Mouse (Mus musculus) heart, postnatal 0 days (tissue): ENCODE results near the gene Paxx. TPM values are rescaled to one million over a fixed set of nuclear protein-coding genes. Genes with fewer than 3 reads are reported as not detected.

ENCODE experiments used
- ATAC-seq: fragments of 200-750 bp; cut with Nextera tagmentation; 2 replicates; pipeline ENCODE4 v1.8.0; 2017; ENCODE audit warnings: low read depth, moderate number of reproducible peaks, moderate library complexity; ENCODE audit not compliant: insufficient read depth
- DNase-seq: peaks from one replicate; pipeline ENCODE4 v3.0.0-alpha.2; 2016; ENCODE audit warnings: low spot score
- H3K27ac ChIP-seq: fragments of 300-500 bp; sonication (generic); 2 replicates; pipeline ENCODE4 v1.5.1; 2014; ENCODE audit warnings: low read depth, mild to moderate bottlenecking
- H3K27me3 ChIP-seq: fragments of 300-500 bp; sonication (generic); 2 replicates; pipeline ENCODE4 v1.6.1; 2014; ENCODE audit warnings: low read length, mixed read lengths; ENCODE audit not compliant: control insufficient read depth, insufficient read depth
- H3K36me3 ChIP-seq: fragments of 300-500 bp; sonication (generic); replicated peaks from 2 replicates; pipeline ENCODE4 v1.6.1; 2014; ENCODE audit warnings: low read length, mixed read lengths; ENCODE audit not compliant: control insufficient read depth, insufficient read depth
- H3K4me1 ChIP-seq: fragments of 300-500 bp; sonication (generic); 2 replicates; pipeline ENCODE4 v1.6.1; 2014; ENCODE audit warnings: antibody characterized with exemption; ENCODE audit not compliant: control insufficient read depth, insufficient read depth
- H3K4me2 ChIP-seq: fragments of 300-500 bp; sonication (generic); 2 replicates; pipeline ENCODE4 v1.6.1; 2014; ENCODE audit warnings: low read depth, mild to moderate bottlenecking, low read length, moderate library complexity
- H3K4me3 ChIP-seq: fragments of 300-500 bp; sonication (generic); 2 replicates; pipeline ENCODE4 v1.5.1; 2014; ENCODE audit warnings: low read depth, low read length
- H3K9ac ChIP-seq: fragments of 300-500 bp; sonication (generic); replicated peaks from 2 replicates; pipeline ENCODE4 v1.6.1; 2014; ENCODE audit warnings: low read depth, low read length, mixed read lengths
- H3K9me3 ChIP-seq: fragments of 300-500 bp; sonication (generic); replicated peaks from 2 replicates; pipeline ENCODE4 v1.6.1; 2016; ENCODE audit warnings: low read length; ENCODE audit not compliant: control insufficient read depth
- CTCF ChIP-seq: IDR thresholded peaks from 2 replicates; pipeline ENCODE4 v1.5.1; 2016; ENCODE audit warnings: antibody characterized with exemption, control low read depth, low read depth
- EP300 ChIP-seq: IDR thresholded peaks from 2 replicates; pipeline ENCODE4 v1.6.1; 2016; ENCODE audit warnings: antibody characterized with exemption, low read depth
- WGBS: fragments of 180-500 bp; shearing (Covaris S2); extraction: QIAGEN DNeasy Blood & Tissue Kit; methylation state at CpG from one replicate; pipeline ENCODE4 v1.1.7; 2014; 5-methylcytosine and 5-hydroxymethylcytosine counted together
- polyA plus RNA-seq: library from polyadenylated mRNA; unstranded; fragments of >200 nt; fragmentation: Nextera tagmentation; extraction: Ambion mirVana; gene quantifications from 2 replicates; pipeline ENCODE4 v1.2.1, GENCODE M21; 2015
- total RNA-seq: library from RNA; depleted of rRNA; stranded (reverse); fragments of >200 nt; gene quantifications from 2 replicates; pipeline ENCODE4 v1.2.3, GENCODE M21; 2014; ENCODE audit warnings: low replicate concordance

The Paxx gene
- total and polyA plus RNA-seq, 2 experiments from 2014 or later: 45.5 to 71.9 TPM

GRCm38 (mm10) chr2:25479551-25480311, 18.8 kb upstream of the Paxx start:
- Histone ChIP-seq H3K4me2 (no peak overlapping the region), H3K4me1 (no peaks in the 10 kb centered on the region; the same call in 1 of the 2 replicates), H3K9ac (no peak overlapping the region), H3K9me3 (no peaks in the 10 kb centered on the region), H3K27me3 (no peaks in the 10 kb centered on the region), H3K27ac (no peak overlapping the region), H3K36me3 (no peaks in the 10 kb centered on the region), H3K4me3 (no peak overlapping the region)
- no peak for DNase-seq
- 67% methylated on average over 10 of the region's 10 CpGs for WGBS
- no peak for ATAC-seq
- TF ChIP-seq EP300 (no peak), CTCF (no peak)

- Histone ChIP-seq H3K4me3 (no peak overlapping the region), H3K36me3 (no peaks in the 10 kb centered on the region), H3K27ac (no peak overlapping the region), H3K4me2 (no peak overlapping the region), H3K4me1 (no peaks in the 10 kb centered on the region; the same call in 1 of the 2 replicates), H3K9me3 (no peaks in the 10 kb centered on the region), H3K9ac (no peak overlapping the region), H3K27me3 (no peaks in the 10 kb centered on the region)
- WGBS: 73% methylated on average over 3 of the region's 3 CpGs
- ATAC-seq: peak; percentile 63
- no peak for DNase-seq
- TF ChIP-seq CTCF: no peak
- no peak for TF ChIP-seq EP300
Measured at GRCm38 (mm10) chr2:25477967-25478675, 17.2 kb upstream of the Paxx start.

DNA sequence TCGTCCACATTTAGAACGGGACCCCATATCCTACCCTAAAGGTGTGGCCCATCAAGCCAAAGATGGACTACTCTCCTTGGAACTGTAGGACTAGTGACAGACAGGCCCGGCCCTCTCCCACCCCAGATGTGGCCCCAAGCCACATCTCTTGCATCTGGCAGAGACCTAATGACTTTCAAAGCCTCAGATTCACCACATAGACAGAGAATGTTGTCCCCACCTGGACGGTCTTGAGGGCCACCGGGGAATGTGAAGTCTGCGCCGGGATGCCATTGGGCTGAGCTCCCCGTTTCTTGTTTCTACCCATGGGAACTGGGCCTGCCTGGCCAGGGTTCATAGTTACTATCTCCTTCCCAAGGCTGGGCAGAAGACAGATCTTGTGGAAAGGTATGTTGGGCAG, 16.6 kb upstream of the Paxx start:
- no peak overlapping the region for H3K4me3 ChIP-seq
- no peak for DNase-seq
- 82% methylated on average over 8 of the region's 8 CpGs for WGBS
- H3K9ac ChIP-seq: no peak overlapping the region
- no peak for ATAC-seq
- H3K36me3 ChIP-seq: no peaks in the 10 kb centered on the region
- no peaks in the 10 kb centered on the region; the same call in 1 of the 2 replicates for H3K4me1 ChIP-seq
- no peaks in the 10 kb centered on the region for H3K27me3 ChIP-seq
- no peaks in the 10 kb centered on the region for H3K9me3 ChIP-seq
- no peak overlapping the region for H3K27ac ChIP-seq
- no peak for TF ChIP-seq CTCF
- TF ChIP-seq EP300: no peak
- no peak overlapping the region for H3K4me2 ChIP-seq

DNA sequence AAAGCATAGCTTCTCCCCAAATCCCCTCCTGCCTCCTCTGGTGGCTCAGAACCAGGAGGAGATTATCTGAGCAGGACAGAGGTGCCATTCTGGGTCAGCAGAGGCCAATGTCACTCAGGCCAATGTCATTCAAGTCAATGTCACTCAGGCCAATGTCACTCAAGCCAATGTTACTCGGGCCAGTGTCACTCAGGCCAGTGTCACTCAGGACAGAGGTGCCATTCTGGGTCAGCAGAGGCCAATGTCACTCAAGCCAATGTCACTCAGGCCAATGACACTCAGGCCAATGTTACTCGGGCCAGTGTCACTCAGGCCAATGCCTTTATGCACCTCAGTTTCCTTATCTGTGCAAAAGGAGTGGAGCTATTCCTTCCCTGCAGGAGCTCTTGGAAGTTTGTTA, 11.7 kb upstream of the Paxx start:
- TF ChIP-seq EP300 (no peak), CTCF (no peak)
- WGBS: 63% methylated on average over 2 of the region's 2 CpGs
- DNase-seq: no peak

DNA sequence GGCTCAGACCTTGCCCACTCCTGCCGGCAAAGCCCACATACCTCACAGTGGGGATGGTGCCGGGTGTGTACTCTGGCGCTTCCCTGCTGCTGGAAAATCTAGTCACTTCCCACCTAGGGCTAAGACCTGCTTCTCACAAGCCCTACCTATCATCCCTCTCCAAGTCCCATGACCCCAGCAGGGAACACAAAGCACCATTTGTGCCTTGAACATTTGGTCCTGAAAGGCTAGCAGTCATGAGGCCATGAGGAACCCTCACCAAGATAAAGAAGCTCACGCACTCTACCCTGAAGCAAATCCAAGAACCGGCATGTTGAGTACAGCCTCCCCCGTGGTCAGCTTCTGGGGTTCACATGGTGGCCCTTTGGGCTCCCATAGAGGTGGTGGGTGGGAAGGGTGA, 9.1 kb upstream of the Paxx start, which contains the start of gene Ptgds:
TSS of gene Ptgds (minus strand) at position 78 of the 400 bp plus-strand sequence.
- peak; percentile 66 for TF ChIP-seq EP300
- TF ChIP-seq CTCF: no peak
- Histone ChIP-seq H3K4me1 (peaks cover 33% of the 10 kb centered on the region), H3K36me3 (no peaks in the 10 kb centered on the region), H3K9ac (peak within 1 kb of the TSS; percentile 29; the same call in 1 of the 2 replicates), H3K4me3 (peak within 1 kb of the TSS; percentile 12), H3K27me3 (no peaks in the 10 kb centered on the region), H3K9me3 (no peaks in the 10 kb centered on the region), H3K27ac (peak within 1 kb of the TSS; percentile 96), H3K4me2 (peak within 1 kb of the TSS; percentile 55)
- no peak; the same call in none of the 2 replicates for ATAC-seq
- 28% methylated on average over 6 of the region's 6 CpGs for WGBS
- DNase-seq: no peak

More for the DNA sequence above, 11.7 kb upstream of the Paxx start:
- Histone ChIP-seq H3K36me3 (no peaks in the 10 kb centered on the region), H3K4me3 (no peak overlapping the region), H3K27me3 (no peaks in the 10 kb centered on the region), H3K27ac (no peak overlapping the region), H3K4me2 (no peak overlapping the region), H3K9ac (no peak overlapping the region), H3K4me1 (peaks cover 23% of the 10 kb centered on the region), H3K9me3 (no peaks in the 10 kb centered on the region)
- ATAC-seq: no peak
